Mouse (Mus musculus) left cerebral cortex, postnatal 4 days (tissue): ENCODE data around the gene Mnd1. TPM values are rescaled to one million over a fixed set of nuclear protein-coding genes. Genes with fewer than 3 reads are reported as not detected.

Experiments
- DNase-seq: peaks from one replicate; pipeline ENCODE4 v3.0.0-alpha.2; 2022
- intact Hi-C: fragments of 180-260 bp; cut with DNase I; formaldehyde crosslinking; loops from one replicate; pipeline ENCODE4 v1.15.1; 2025
- total RNA-seq, 2 experiments: library from RNA; stranded (reverse); gene quantifications; 2 replicates each; pipeline ENCODE4 v1.2.3; 2021

Mnd1 gene
- total RNA-seq, 2 experiments from 2014 or later = 2.7 to 2.9 TPM

DNA sequence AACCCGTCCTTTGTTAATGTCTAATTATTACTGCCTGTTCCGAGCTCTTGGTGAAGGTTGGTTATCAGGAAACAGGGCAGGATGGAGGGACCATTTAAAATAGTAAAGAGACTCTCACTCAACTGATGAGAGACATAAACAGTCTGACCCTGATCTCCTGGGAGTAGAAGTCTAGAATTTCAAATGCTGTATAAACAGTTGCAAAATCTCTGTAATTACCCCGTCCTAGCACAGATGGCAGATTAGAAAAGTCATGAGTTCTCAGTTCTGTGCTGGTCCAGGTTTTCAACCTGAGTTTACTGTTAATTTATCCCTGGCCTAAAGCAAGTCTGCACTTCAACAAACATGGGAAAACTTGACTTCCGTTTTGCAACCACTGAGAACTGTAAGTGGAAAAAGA, 95.5 kb downstream of the Mnd1 start:
- intact Hi-C loops = no loop called here
- no peak for DNase-seq

DNA sequence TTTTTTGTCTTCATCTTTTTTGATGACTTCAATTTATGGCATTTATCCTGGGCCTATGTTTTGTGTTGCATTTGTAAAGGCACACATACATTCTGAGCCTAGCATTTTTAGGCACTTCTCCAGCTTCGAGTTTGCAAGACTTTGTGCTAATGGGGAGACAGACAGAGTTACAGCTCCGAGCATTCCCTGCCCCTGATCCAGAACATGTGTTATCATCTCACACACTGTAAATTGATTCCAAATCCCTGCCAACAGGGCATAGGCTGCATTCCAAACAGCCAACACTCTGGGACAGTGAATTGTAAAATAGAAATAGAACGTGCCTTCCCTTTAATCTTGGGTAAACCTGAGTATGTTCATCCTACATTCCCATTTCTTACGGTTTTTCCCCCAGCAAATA, 95.9 kb downstream of the Mnd1 start:
- intact Hi-C loops = no loop called here
- DNase-seq = no peak

GRCm38 (mm10) chr3:84059261-84059660, 96.3 kb downstream of the Mnd1 start:
- intact Hi-C loops = no loop called here
- no peak for DNase-seq

- intact Hi-C loops = no loop called here
- DNase-seq = no peak
Measured at GRCm38 (mm10) chr3:84048729-84049175, 106.8 kb downstream of the Mnd1 start.

- intact Hi-C loops = no loop called here
Measured at GRCm38 (mm10) chr3:84046206-84046605, 109.4 kb downstream of the Mnd1 start.

DNA sequence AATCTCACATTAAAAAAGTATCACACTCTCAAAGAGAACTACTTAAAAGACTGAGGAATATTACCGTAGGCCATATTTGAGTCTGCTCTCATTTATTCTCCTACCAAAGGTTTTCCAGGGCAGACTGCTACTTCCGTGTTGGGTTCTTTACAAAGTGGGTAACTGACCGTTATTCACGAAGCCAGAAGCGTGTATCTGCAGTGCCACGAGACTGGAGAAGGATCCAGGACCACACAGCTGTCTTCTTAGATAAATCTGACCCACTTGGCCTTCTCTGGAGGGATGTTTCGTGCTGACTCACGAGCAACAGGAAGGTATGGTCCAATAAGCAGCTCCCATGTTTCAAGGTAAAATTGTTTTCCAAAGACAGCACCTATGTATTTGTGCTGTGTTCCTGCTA, 113.8 kb downstream of the Mnd1 start:
- DNase-seq = no peak
- intact Hi-C loops = loop anchor here (5.0 kb wide), 1 partner anchor 111 kb away; no protein-coding TSS in a partner anchor

More at GRCm38 (mm10) chr3:84046206-84046605, 109.4 kb downstream of the Mnd1 start:
- no peak for DNase-seq

DNA sequence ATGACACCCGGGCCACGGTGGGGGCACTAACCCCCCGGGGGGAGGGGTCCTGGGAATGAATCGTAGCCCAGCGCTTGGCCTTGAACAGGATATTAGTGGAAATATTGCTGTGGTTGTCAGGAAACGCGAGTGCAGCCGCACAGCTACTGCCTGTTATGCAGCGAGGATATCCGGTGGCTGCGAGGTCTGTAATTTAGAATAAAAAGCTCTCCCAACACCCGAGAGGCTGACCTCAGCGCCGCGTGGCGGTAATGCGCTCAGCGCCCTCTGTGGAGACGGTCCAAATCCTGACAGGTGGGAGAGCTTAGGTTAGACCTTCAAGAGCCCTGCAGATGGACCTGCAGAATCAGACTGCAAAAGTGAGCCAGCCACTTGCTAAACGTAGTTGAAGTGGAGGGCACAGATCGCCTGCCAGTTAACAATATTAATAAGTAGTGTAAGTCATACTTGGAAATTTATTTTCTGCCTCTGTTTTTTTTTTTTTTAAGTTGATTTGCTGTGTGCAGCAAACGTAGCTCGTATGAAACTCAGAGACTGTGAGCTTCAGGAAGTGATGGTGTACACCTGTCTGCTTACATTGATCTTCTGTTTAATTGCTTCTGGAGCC, 115.0 kb downstream of the Mnd1 start:
- no peak for DNase-seq
- intact Hi-C loops = loop anchor here (5.0 kb wide), 1 partner anchor 112 kb away; no protein-coding TSS in a partner anchor

GRCm38 (mm10) chr3:84039646-84040475, 115.7 kb downstream of the Mnd1 start, which contains the start of gene Tmem131l:
Gene Tmem131l, minus strand, starts transcription at chr3:84040175.
- intact Hi-C loops = loop anchor here (5.0 kb wide), 2 partner anchors 98 to 112 kb away; no protein-coding TSS in a partner anchor
- peak; percentile 91 for DNase-seq

DNA sequence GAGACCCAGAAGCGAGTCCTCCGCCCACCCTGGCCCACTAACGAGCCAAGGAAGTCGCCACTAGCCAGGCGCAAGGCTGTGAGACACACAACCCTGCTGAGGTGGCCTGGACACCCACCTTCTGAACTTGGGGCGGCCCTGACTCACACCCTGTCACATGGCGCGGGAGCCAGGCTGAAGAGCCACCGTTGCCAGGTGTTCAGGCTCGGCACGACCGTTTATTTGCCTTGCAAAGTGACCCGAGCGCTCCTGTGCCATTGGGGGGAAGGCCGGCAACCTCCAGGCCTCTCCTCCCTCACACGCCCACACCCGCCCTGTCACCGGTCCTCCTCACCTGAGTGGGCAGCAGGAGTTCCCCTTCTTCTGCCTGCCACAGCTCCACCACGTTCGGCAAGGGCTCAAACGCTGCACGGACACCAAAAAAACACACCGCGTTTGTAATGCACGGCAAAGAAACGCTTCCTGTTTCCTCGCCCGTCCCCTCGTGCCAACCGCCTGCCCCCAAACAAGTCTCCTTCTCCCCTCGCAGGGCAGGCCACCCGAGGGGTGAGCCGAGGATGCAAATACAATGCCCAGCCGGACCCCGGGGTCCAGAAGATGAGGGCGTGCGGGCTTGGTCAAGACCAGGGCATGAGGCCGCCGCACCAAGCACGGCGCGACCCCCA, 116.5 kb downstream of the Mnd1 start:
- peak; percentile 36 for DNase-seq
- intact Hi-C loops = loop anchor here (5.0 kb wide), 1 partner anchor 97 kb away; no protein-coding TSS in a partner anchor

DNA sequence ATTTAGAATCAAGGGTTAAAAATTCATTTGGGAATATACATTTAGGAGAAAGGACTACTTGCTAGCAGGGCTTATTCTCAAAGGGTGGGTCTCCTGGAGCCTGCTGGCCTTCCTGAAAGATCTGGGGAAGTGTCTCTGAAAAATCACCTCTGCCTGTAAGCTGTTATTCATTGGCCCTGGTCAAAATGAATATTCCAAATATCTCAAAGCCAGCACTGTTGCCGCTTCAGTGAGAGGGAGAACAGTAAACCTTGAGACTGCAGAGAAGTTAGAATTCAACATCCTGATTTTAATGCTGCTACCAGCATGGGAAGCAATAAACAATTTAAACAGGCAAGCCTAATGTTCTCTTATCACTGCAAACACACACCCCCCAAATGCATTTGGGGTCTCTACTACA, 117.5 kb downstream of the Mnd1 start:
- intact Hi-C loops = loop anchor here (5.0 kb wide), 1 partner anchor 96 kb away; no protein-coding TSS in a partner anchor
- no peak for DNase-seq

Other genes starting within 250 kb of the Mnd1 start
- gene Tmem131l, start 115.6 kb downstream of the Mnd1 start, total RNA-seq = 100 to 1,000 TPM in 1 of 2 experiments, 10 to 100 TPM in 1; 91.8 to 110 TPM
- not detected for gene Gm6525, start 18.3 kb upstream of the Mnd1 start, total RNA-seq
- gene Trim2, start 151.1 kb upstream of the Mnd1 start, total RNA-seq = 100 to 1,000 TPM; 331 to 352 TPM